Mouse (Mus musculus): ENCODE results near the gene Npr3. TPM values are rescaled to one million over a fixed set of nuclear protein-coding genes. Genes with fewer than 3 reads are reported as not detected.
"Not testable (repeated sequence)": the region's sequence is repeated elsewhere in the genome, so short reads cannot be mapped to it uniquely, and the experiment has no call there.

Gene Npr3
- polyA plus RNA-seq, 1 experiment from 2014 or later = 0.59 TPM

DNA sequence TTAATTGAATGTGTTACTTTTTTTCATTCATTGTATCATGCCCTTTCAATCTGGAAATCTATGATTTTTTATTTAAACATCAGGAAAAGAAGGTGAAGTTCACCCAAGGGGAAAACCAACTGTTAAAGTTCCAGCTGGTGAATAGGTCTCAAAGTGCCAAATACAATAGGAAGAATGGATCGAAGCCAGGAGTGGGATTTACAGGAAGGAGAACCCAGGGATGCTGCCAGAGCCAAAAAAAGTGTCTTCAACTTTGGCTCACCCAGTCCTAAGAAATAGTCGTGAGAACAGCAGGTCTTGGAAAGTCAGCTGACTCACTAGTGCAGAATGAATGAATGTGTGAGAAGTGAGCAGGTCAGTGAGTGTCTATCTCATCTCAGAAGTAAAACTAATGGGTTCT, 29.8 kb downstream of the Npr3 start:
- Histone ChIP-seq H3K9me3 (replicated peaks) (0 out of 2 replicates have a peak, but pooled peaks cover 3% of the 10 kb centered on the region), H3K4me3 (no peak overlapping the region), H3K9ac (no peak overlapping the region), H3K27ac (no peak overlapping the region), H3K36me3 (ENCODE audit: poor library complexity, severe bottlenecking) (no peaks in the 10 kb centered on the region), H3K27me3 (no peaks in the 10 kb centered on the region), H3K4me1 (no peaks in the 10 kb centered on the region), H3K4me2 (no peak overlapping the region)
- ATAC-seq = no peak
- 76% methylated on average over 2 of the region's 2 CpGs for WGBS

DNA sequence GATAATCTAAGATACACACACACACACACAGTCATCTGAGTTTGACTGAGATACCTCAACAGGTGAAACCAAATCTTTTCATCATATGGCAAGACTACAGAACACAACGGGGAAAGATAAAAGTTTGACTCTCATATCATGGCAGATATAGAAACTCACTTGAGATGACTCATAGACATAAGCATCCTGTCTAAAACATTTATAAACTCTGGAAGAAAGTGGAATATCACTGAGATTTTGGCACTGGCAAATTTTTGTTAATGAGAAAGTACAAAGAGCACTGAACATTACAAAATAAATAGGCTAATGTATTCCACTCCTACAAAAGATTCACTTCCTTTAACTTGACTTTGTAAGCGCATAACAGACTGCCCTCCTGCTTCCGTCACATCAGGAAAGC, 40.2 kb downstream of the Npr3 start:
- H3K4me1 ChIP-seq = no peaks in the 10 kb centered on the region
- no peak for ATAC-seq
- H3K27ac ChIP-seq = no peak overlapping the region
- WGBS = 92% methylated on average over 3 of the region's 3 CpGs
- H3K4me2 ChIP-seq = no peak overlapping the region
- H3K27me3 ChIP-seq = no peaks in the 10 kb centered on the region
- no peak overlapping the region for H3K4me3 ChIP-seq
- no peaks in the 10 kb centered on the region for H3K36me3 ChIP-seq (ENCODE audit: poor library complexity, severe bottlenecking)
- no peak overlapping the region for H3K9ac ChIP-seq
- H3K9me3 ChIP-seq (replicated peaks) = no peaks in the 10 kb centered on the region

DNA sequence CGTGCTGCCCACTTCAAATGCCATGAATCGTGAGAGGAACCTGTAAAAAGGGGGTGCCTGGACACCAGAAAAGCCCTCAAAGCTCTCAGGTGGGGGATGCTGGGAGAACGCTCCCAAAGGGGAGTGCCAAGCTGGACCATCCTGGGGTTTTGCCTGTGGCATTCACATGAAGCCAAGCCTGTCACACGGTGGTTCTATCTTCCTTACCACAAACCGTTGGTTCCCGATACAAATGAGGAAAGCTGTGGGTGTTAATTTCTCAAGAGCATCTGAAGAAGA, 43.6 kb downstream of the Npr3 start:
- Histone ChIP-seq H3K9me3 (replicated peaks) (no peaks in the 10 kb centered on the region), H3K4me3 (no peak overlapping the region), H3K27me3 (no peaks in the 10 kb centered on the region), H3K9ac (no peak overlapping the region), H3K4me2 (no peak overlapping the region), H3K4me1 (no peaks in the 10 kb centered on the region), H3K36me3 (ENCODE audit: poor library complexity, severe bottlenecking) (no peaks in the 10 kb centered on the region), H3K27ac (no peak overlapping the region)
- WGBS = 93% methylated on average over 6 of the region's 6 CpGs
- no peak for ATAC-seq

DNA sequence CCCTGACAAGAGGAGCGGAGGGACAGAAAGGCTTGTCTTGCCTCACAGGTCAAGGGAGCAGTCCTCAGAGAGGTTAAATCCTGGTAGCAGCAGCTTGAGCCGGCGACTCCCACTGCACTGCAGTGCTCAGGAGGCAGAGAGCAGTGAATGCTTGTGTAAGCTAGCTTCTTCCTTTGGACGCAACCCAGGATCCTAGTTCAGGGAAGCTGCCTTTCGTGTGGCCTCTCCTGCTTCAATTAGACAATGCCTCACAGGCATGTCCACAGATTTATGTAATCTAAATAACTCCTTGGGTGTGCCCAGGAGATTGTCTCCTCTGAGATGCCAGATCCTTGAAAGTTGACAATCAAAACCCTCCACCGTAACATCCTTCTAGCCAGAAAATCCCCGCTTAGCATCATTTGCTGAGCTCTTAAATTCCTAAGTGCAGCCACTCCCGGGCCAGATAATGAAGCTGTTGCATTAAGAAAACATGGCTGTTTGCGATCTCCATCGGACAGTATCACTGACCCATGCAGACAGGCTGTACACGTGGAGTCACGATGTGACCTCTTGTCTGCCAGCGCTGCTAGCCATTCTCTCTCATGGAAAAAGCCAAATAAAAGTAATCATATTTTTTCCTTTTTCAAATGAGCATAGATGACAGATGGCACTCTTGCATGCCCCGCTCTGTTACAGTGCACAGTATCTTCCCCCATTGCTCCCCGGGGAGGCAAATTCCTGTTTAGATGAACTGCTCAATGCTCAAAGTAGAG, 44.1 kb downstream of the Npr3 start:
- ATAC-seq = no peak
- Histone ChIP-seq H3K36me3 (ENCODE audit: poor library complexity, severe bottlenecking) (no peaks in the 10 kb centered on the region), H3K4me1 (no peaks in the 10 kb centered on the region), H3K9ac (no peak overlapping the region), H3K9me3 (replicated peaks) (no peaks in the 10 kb centered on the region), H3K4me2 (no peak overlapping the region), H3K4me3 (no peak overlapping the region), H3K27me3 (no peaks in the 10 kb centered on the region), H3K27ac (no peak overlapping the region)
- WGBS = 87% methylated on average over 15 of the region's 15 CpGs

DNA sequence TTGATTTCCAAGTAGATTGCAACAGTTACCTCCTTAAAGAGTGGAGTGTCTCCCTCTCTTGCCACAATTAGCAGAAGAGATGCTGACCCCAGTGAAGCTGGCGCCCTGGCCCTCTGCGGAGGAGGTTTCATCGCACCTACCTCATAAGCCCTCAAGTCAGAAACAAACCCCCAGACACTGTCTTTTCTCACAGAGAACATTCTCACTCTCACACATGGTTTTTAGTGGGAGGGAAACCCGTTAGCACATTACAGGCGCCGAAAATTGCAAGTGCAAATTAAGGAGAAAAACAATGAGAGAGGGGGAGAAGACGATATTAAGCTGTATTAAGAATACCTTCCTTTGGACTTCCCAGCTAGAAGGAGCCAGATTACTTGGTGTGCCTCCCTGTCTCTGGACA, 44.8 kb downstream of the Npr3 start:
- 80% methylated on average over 7 of the region's 7 CpGs for WGBS
- Histone ChIP-seq H3K4me3 (no peak overlapping the region), H3K27ac (no peak overlapping the region), H3K27me3 (no peaks in the 10 kb centered on the region), H3K9me3 (replicated peaks) (no peaks in the 10 kb centered on the region), H3K36me3 (ENCODE audit: poor library complexity, severe bottlenecking) (no peaks in the 10 kb centered on the region), H3K4me2 (no peak overlapping the region), H3K4me1 (no peaks in the 10 kb centered on the region), H3K9ac (no peak overlapping the region)
- no peak for ATAC-seq

DNA sequence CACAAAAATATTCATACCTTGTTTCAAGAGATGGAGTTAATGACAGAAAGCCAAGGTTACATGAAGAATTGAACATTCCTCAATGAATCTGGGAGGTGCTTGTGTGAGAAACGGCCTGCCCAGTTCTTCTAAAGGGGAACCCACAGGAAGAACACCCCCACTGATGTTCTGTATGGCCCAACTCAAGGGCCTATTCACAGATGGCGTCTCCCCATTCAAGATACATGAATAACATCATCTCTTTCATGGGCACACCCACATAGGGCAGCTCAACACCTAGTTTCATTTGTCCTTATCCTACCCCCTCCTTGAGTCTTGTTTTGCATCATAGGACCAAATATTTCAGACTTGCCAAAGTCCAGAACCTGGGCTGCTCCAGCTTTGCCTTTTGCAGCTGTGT, 46.8 kb downstream of the Npr3 start:
- no peaks in the 10 kb centered on the region for H3K27me3 ChIP-seq
- no peaks in the 10 kb centered on the region for H3K36me3 ChIP-seq (ENCODE audit: poor library complexity, severe bottlenecking)
- WGBS = 74% methylated on average over 2 of the region's 2 CpGs
- no peaks in the 10 kb centered on the region for H3K9me3 ChIP-seq (replicated peaks)
- H3K4me1 ChIP-seq = no peaks in the 10 kb centered on the region
- H3K4me2 ChIP-seq = no peak overlapping the region
- ATAC-seq = no peak
- no peak overlapping the region for H3K27ac ChIP-seq
- no peak overlapping the region for H3K9ac ChIP-seq
- no peak overlapping the region for H3K4me3 ChIP-seq

DNA sequence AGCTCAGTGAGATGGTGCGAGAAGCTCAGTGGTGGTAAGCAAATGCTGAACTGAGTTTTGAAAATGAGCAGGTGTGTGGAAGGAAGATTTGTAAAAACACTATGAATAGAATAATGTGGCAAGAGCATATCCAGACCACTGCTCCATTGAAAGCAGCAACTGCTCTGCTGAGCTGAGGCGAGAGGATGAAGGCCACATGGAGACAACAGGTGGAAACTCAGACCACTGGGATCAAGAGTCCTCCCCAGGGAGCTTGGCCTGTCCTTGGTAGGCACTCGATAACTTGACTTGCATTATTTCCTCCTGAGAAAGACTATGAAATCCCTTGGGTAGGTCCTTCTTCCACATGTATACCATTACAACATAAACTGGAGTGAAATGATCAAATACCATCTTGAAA, 47.3 kb downstream of the Npr3 start:
- no peaks in the 10 kb centered on the region for H3K36me3 ChIP-seq (ENCODE audit: poor library complexity, severe bottlenecking)

DNA sequence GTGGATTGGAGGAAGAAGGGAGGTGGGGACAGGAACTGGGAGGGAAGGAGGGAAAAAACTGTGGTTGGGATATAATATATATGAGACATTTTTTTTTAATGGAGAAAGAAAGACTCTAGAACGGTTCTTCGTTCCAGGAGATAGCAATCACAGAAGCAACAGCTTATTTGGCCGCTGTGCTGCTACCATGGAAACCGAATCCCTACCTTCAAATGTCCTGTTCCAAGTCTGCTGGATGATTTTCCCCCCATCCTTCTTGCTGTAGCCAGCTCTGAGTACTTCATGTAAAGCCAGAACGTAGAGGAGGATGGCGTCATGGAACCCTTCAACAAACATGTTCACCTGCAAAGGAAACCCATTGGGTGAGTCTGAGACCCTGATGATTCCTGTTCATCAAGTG, 48.7 kb downstream of the Npr3 start:
- Histone ChIP-seq H3K36me3 (ENCODE audit: poor library complexity, severe bottlenecking) (no peaks in the 10 kb centered on the region), H3K4me2 (no peak overlapping the region), H3K27ac (no peak overlapping the region), H3K9ac (no peak overlapping the region), H3K4me3 (no peak overlapping the region), H3K9me3 (replicated peaks) (no peaks in the 10 kb centered on the region), H3K4me1 (no peaks in the 10 kb centered on the region), H3K27me3 (no peaks in the 10 kb centered on the region)
- no peak for ATAC-seq
- 93% methylated on average over 6 of the region's 6 CpGs for WGBS

More for the DNA sequence above, 47.3 kb downstream of the Npr3 start:
- Histone ChIP-seq H3K4me1 (no peaks in the 10 kb centered on the region), H3K9me3 (replicated peaks) (no peaks in the 10 kb centered on the region), H3K27ac (no peak overlapping the region), H3K4me2 (no peak overlapping the region), H3K9ac (no peak overlapping the region), H3K27me3 (no peaks in the 10 kb centered on the region), H3K4me3 (no peak overlapping the region)
- no peak for ATAC-seq
- WGBS = 93% methylated on average over 3 of the region's 3 CpGs

DNA sequence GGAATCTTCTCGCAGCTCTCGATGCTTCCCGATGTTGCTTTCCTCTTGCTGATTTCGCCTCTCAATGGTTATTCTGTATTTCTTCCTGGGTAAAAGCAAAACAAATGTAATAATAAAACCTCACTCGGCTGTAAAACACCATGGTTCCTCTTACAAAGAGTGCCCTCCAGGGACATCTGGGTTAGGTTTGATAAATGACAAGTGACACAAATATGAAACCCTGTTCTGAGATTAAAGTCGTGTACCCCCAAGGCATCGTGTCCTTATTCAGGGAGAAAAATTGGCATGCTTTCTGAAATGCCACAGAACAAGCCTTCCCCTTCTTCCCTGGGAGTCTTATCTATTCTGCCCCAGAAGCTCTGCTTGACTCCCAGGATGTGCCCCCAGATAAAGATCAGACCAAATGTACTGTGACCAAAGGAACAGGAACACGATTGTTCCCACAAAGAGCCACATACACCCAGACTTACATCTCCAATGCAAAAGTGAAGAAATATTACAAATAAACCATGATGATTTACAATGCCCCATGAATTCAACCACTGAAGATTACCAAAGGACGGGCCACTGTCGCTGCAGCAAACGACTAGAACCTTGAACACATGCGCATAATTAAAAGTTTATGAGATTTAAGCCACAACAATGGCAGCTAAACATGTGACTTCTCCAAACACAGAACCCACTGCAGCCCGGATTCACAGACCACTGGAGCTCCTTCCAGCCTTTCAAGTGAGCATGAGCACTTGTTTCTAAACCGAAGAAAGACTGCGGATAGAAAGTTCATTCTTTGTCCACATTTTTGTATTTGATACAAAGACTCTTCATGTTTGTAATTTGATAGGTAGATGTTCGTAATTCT, 61.7 kb downstream of the Npr3 start:
- Histone ChIP-seq H3K4me2 (no peak overlapping the region), H3K4me3 (no peak overlapping the region), H3K9ac (no peak overlapping the region), H3K27ac (no peak overlapping the region), H3K4me1 (no peaks in the 10 kb centered on the region), H3K9me3 (replicated peaks) (no peaks in the 10 kb centered on the region), H3K36me3 (ENCODE audit: poor library complexity, severe bottlenecking) (no peaks in the 10 kb centered on the region), H3K27me3 (no peaks in the 10 kb centered on the region)
- 75% methylated on average over 16 of the region's 16 CpGs for WGBS
- ATAC-seq = no peak

DNA sequence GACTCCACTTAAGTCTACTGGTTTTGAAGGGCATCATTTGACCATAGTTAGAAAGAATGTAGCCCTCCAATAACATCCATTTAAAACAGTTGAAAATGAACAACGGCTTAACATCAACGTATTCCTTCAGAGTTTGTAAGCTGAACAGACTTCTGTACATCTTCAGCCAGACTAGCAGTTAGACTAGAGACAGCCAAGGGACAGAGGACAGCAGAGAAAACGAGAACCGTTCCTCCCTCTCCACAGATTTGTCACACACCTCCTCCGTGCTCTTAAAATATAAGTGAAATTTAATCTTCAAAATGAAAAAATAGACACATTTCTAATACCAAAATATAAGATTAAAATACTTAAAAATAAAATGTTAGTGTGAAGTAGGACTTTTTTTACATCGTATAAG, 63.0 kb downstream of the Npr3 start:
- no peaks in the 10 kb centered on the region for H3K9me3 ChIP-seq (replicated peaks)
- no peak overlapping the region for H3K4me3 ChIP-seq
- 89% methylated on average over 6 of the region's 6 CpGs for WGBS
- H3K27ac ChIP-seq = no peak overlapping the region
- H3K36me3 ChIP-seq (ENCODE audit: poor library complexity, severe bottlenecking) = no peaks in the 10 kb centered on the region
- no peaks in the 10 kb centered on the region for H3K27me3 ChIP-seq
- no peak overlapping the region for H3K4me2 ChIP-seq
- H3K4me1 ChIP-seq = no peaks in the 10 kb centered on the region
- H3K9ac ChIP-seq = no peak overlapping the region
- no peak for ATAC-seq

DNA sequence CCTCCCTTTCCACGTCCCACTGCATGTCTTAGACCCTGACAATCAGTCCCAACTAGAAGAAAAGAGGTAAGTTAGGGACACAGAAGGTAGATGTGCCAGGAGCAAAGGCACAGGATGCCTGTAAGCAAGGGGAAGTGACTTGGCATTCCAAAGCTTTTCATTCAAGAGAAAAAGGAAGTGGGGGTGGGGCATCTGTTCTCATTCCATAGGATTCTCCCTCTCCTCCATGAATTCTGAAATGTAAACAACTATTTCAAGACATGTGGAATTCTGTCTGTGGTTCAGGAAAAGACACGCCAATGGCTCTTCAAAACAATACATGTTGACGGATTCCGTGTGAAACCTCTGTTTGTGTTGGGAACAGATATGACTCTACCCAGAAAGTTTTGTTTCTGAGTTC, 65.3 kb downstream of the Npr3 start:
- no peak overlapping the region for H3K27ac ChIP-seq
- H3K9me3 ChIP-seq (replicated peaks) = no peaks in the 10 kb centered on the region
- no peak overlapping the region for H3K4me3 ChIP-seq
- H3K27me3 ChIP-seq = no peaks in the 10 kb centered on the region
- no peaks in the 10 kb centered on the region for H3K4me1 ChIP-seq
- no peak overlapping the region for H3K4me2 ChIP-seq
- H3K9ac ChIP-seq = no peak overlapping the region
- WGBS = 85% methylated on average over 4 of the region's 4 CpGs
- no peaks in the 10 kb centered on the region for H3K36me3 ChIP-seq (ENCODE audit: poor library complexity, severe bottlenecking)
- no peak for ATAC-seq

DNA sequence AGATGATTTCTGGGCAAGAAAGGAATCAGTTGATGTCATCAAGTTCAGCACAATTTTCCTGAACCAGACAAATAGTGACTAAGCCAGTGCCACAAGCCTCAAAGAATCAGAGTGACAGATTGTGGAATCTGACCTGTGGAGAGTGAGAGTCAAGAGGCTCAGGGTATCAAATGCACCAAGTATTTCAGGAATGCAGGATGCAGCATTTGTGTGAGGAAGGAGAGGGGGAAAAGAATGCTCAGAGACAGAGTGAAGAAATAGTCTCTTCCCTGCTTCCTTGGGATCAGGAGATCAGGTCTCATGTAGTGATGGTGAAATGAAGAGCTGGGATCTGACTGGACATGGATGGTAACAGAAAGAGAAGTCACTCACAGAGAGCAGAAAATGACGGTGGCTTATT, 71.2 kb downstream of the Npr3 start:
- 86% methylated on average over 1 of the region's 1 CpGs for WGBS
- H3K27me3 ChIP-seq = no peaks in the 10 kb centered on the region
- no peak overlapping the region for H3K27ac ChIP-seq
- ATAC-seq = no peak
- H3K9ac ChIP-seq = no peak overlapping the region
- no peaks in the 10 kb centered on the region for H3K36me3 ChIP-seq (ENCODE audit: poor library complexity, severe bottlenecking)
- no peaks in the 10 kb centered on the region for H3K4me1 ChIP-seq
- H3K9me3 ChIP-seq (replicated peaks) = no peaks in the 10 kb centered on the region
- H3K4me2 ChIP-seq = no peak overlapping the region
- no peak overlapping the region for H3K4me3 ChIP-seq

DNA sequence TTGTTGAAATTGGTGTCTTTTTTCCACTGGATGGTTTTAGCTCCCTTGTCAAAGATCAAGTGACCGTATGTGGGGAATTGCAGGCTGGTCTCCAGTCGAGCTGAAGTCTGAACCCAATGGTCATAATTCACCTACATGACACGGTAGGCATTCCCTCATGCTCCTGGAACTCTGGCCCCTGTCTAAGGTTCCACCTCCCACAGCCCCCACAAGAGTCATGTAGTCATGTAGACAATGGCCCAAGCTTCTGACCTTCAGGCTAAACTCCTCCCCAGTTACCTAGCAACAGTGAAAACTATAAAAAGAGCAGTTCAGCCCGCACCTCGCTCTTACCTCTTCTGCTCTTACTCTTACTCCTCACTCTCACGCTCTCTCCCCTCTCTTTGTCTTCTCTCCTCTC, 84.7 kb downstream of the Npr3 start:
- H3K9ac ChIP-seq; ATAC-seq; H3K36me3 ChIP-seq (ENCODE audit: poor library complexity, severe bottlenecking); H3K27ac ChIP-seq; H3K9me3 ChIP-seq (replicated peaks); H3K4me2 ChIP-seq; H3K4me1 ChIP-seq; H3K27me3 ChIP-seq; H3K4me3 ChIP-seq: not testable (repeated sequence)
- 79% methylated on average over 6 of the region's 6 CpGs for WGBS
